Mouse (Mus musculus): Measurements from ENCODE around the gene Prkcq. TPM values are rescaled to one million over a fixed set of nuclear protein-coding genes. Genes with fewer than 3 reads are reported as not detected.

Gene Prkcq
- polyA plus RNA-seq, 1 experiment from 2014 or later = 1.5 TPM

DNA sequence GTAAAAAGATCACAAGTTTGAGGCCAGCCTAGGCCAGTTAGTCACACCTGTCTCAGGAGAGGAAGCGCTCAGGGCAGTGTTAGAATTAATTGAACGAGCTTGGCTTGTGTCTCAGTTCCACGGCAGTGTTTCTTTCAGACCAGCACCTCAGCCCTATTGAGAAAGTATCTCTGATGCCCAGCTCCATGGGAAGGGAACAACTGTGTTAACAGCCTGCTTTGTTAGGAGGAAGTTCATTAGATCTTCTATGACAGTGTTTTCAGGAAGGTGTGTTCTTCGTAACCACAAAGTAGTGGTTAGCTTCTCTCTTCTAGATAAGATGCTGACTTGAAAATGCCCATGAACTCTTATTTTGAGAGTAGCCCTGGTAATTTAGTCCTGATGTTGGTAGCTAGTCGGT, 31.4 kb downstream of the Prkcq start:
- no peak for ATAC-seq (ENCODE audit: insufficient number of reproducible peaks, low FRiP score, low TSS enrichment, low read depth)
- 51% methylated on average over 5 of the region's 5 CpGs for WGBS
- Histone ChIP-seq H3K4me3 (ENCODE audit: low read depth, low read length) (no peak overlapping the region), H3K36me3 (ENCODE audit: control insufficient read depth, insufficient read depth, low read length) (no peaks in the 10 kb centered on the region), H3K4me1 (ENCODE audit: control insufficient read depth, insufficient read depth, low read length) (no peaks in the 10 kb centered on the region), H3K27ac (replicated peaks; ENCODE audit: low read depth, low read length) (no peak overlapping the region), H3K4me2 (ENCODE audit: low read depth, severe bottlenecking) (no peak overlapping the region), H3K27me3 (ENCODE audit: control insufficient read depth, insufficient read depth, low read length) (no peaks in the 10 kb centered on the region), H3K9ac (ENCODE audit: low read length) (no peak overlapping the region), H3K9me3 (ENCODE audit: control insufficient read depth, low read length) (no peaks in the 10 kb centered on the region)
- no peak for DNase-seq (ENCODE audit: low spot score)

DNA sequence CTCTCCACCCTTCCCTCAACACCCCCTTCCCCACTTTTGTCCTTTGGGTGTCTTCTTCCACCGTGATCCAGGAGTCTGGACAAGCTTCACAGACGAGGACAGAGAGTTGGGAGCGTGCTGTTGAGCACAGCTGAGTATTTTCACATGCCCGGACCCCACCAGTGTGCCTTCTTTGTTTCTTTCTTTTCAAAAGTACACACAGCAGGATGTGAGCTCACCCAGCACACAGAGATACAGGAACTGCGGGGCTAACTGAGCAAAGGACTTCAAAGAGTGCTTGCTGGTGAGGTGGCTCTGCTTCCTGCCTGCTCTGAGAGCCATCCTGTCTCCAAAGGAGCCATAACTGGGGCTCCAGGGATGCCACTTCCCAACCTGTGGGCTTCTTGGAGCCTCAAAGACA, 32.3 kb downstream of the Prkcq start:
- H3K27me3 ChIP-seq (ENCODE audit: control insufficient read depth, insufficient read depth, low read length) = no peaks in the 10 kb centered on the region
- DNase-seq (ENCODE audit: low spot score) (no peak), ATAC-seq (ENCODE audit: insufficient number of reproducible peaks, low FRiP score, low TSS enrichment, low read depth) (no peak)
- no peaks in the 10 kb centered on the region for H3K4me1 ChIP-seq (ENCODE audit: control insufficient read depth, insufficient read depth, low read length)
- no peaks in the 10 kb centered on the region for H3K9me3 ChIP-seq (ENCODE audit: control insufficient read depth, low read length)
- WGBS = 78% methylated on average over 5 of the region's 5 CpGs
- H3K4me3 ChIP-seq (ENCODE audit: low read depth, low read length) = no peak overlapping the region
- H3K36me3 ChIP-seq (ENCODE audit: control insufficient read depth, insufficient read depth, low read length) = no peaks in the 10 kb centered on the region
- no peak overlapping the region for H3K27ac ChIP-seq (replicated peaks; ENCODE audit: low read depth, low read length)
- H3K9ac ChIP-seq (ENCODE audit: low read length) = no peak overlapping the region
- no peak overlapping the region for H3K4me2 ChIP-seq (ENCODE audit: low read depth, severe bottlenecking)

DNA sequence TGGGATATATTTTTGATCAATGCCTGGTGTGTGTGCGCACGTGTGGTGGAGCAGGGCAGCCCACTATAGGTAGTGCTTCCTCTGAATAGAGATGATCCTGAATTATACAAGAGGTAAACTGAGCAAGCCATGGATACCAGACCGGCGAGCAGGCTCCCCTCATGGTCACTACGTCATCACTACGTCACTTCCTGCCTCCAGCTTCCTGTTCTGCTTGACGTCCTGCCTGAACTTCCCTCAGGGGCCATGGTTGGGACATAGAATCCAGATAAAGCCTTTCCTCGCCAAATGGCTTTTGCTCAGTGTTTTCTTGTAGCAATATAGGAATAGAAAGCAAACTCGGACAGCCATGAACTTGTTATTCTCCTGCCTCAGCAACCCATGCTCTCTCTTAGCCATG, 33.1 kb downstream of the Prkcq start:
- Histone ChIP-seq H3K27me3 (ENCODE audit: control insufficient read depth, insufficient read depth, low read length) (no peaks in the 10 kb centered on the region), H3K36me3 (ENCODE audit: control insufficient read depth, insufficient read depth, low read length) (no peaks in the 10 kb centered on the region), H3K4me1 (ENCODE audit: control insufficient read depth, insufficient read depth, low read length) (no peaks in the 10 kb centered on the region), H3K9ac (ENCODE audit: low read length) (no peak overlapping the region), H3K9me3 (ENCODE audit: control insufficient read depth, low read length) (no peaks in the 10 kb centered on the region), H3K4me3 (ENCODE audit: low read depth, low read length) (no peak overlapping the region), H3K4me2 (ENCODE audit: low read depth, severe bottlenecking) (no peak overlapping the region), H3K27ac (replicated peaks; ENCODE audit: low read depth, low read length) (no peak overlapping the region)
- WGBS = 90% methylated on average over 9 of the region's 9 CpGs
- ATAC-seq (ENCODE audit: insufficient number of reproducible peaks, low FRiP score, low TSS enrichment, low read depth) (no peak), DNase-seq (ENCODE audit: low spot score) (no peak)

DNA sequence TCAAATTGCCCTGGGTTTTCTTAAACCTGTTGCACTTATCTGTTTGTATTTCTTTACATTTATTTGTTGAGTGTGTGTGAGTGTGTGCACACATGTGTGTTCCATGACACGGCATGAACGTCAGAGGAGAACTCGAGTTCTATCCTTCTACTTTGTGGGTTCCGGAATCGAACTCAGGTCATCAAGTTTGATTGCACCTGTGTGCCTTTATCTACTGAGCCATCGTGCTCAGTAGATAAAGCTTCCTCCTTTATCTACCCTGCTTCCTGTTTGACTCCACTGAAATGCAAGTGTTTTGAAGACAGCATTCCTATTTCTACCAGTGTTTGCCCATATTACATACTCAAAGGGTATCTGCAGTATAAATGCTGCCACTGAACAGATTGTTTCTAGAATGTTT, 33.8 kb downstream of the Prkcq start:
- H3K27me3 ChIP-seq (ENCODE audit: control insufficient read depth, insufficient read depth, low read length) = no peaks in the 10 kb centered on the region
- H3K27ac ChIP-seq (replicated peaks; ENCODE audit: low read depth, low read length) = no peak overlapping the region
- no peak for ATAC-seq (ENCODE audit: insufficient number of reproducible peaks, low FRiP score, low TSS enrichment, low read depth)
- no peak overlapping the region for H3K4me2 ChIP-seq (ENCODE audit: low read depth, severe bottlenecking)
- no peaks in the 10 kb centered on the region for H3K36me3 ChIP-seq (ENCODE audit: control insufficient read depth, insufficient read depth, low read length)
- 90% methylated on average over 6 of the region's 6 CpGs for WGBS
- no peak overlapping the region for H3K9ac ChIP-seq (ENCODE audit: low read length)
- H3K9me3 ChIP-seq (ENCODE audit: control insufficient read depth, low read length) = no peaks in the 10 kb centered on the region
- no peaks in the 10 kb centered on the region for H3K4me1 ChIP-seq (ENCODE audit: control insufficient read depth, insufficient read depth, low read length)
- H3K4me3 ChIP-seq (ENCODE audit: low read depth, low read length) = no peak overlapping the region
- DNase-seq (ENCODE audit: low spot score) = no peak

DNA sequence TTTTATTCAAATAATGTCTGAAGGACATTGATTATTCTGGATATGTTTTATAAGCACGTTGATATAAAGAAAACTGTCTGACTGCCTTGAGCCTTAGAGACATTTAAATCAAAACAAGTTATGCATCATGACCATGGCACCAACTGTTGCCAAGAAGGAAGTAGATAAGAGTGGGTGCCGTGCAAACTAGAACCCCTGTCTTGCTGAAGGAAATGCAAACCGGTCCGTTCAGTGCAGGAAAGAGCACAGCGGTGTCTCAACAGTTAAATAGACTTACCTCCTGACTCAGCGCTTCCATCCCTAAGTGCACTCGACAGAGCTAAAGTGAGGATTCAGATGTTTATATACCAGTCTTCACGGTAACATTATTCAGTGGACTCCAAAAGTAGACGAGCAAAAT, 36.4 kb downstream of the Prkcq start:
- ATAC-seq (ENCODE audit: insufficient number of reproducible peaks, low FRiP score, low TSS enrichment, low read depth) = no peak
- no peaks in the 10 kb centered on the region for H3K36me3 ChIP-seq (ENCODE audit: control insufficient read depth, insufficient read depth, low read length)
- no peaks in the 10 kb centered on the region for H3K27me3 ChIP-seq (ENCODE audit: control insufficient read depth, insufficient read depth, low read length)
- no peak for DNase-seq (ENCODE audit: low spot score)
- H3K4me1 ChIP-seq (ENCODE audit: control insufficient read depth, insufficient read depth, low read length) = no peaks in the 10 kb centered on the region
- H3K27ac ChIP-seq (replicated peaks; ENCODE audit: low read depth, low read length) = no peak overlapping the region
- H3K4me3 ChIP-seq (ENCODE audit: low read depth, low read length) = no peak overlapping the region
- no peak overlapping the region for H3K4me2 ChIP-seq (ENCODE audit: low read depth, severe bottlenecking)
- H3K9ac ChIP-seq (ENCODE audit: low read length) = no peak overlapping the region
- H3K9me3 ChIP-seq (ENCODE audit: control insufficient read depth, low read length) = no peaks in the 10 kb centered on the region
- 84% methylated on average over 9 of the region's 9 CpGs for WGBS

DNA sequence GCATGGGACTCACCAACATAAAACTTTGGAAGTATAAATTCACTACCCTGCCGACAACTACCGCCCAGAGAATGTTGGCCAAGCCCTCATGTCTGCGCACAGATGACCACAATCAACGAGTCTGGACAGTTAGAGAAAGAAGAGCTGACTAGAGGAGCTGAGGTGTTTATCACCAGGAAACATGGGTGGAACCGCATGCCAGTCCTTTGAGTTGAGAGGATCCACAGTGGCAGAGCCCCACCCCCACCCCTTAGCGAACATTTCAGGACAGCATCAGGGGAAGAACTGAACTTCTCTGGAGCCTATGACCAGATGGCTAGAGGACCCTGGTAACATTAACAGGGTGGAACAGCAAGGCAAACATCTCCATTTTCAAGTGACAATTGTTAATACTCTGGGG, 37.4 kb downstream of the Prkcq start:
- H3K9me3 ChIP-seq (ENCODE audit: control insufficient read depth, low read length) = no peaks in the 10 kb centered on the region
- 70% methylated on average over 6 of the region's 6 CpGs for WGBS
- H3K27me3 ChIP-seq (ENCODE audit: control insufficient read depth, insufficient read depth, low read length) = no peaks in the 10 kb centered on the region
- no peaks in the 10 kb centered on the region for H3K4me1 ChIP-seq (ENCODE audit: control insufficient read depth, insufficient read depth, low read length)
- no peaks in the 10 kb centered on the region for H3K36me3 ChIP-seq (ENCODE audit: control insufficient read depth, insufficient read depth, low read length)
- H3K4me2 ChIP-seq (ENCODE audit: low read depth, severe bottlenecking) = no peak overlapping the region
- H3K9ac ChIP-seq (ENCODE audit: low read length) = no peak overlapping the region
- no peak overlapping the region for H3K27ac ChIP-seq (replicated peaks; ENCODE audit: low read depth, low read length)
- no peak overlapping the region for H3K4me3 ChIP-seq (ENCODE audit: low read depth, low read length)
- DNase-seq (ENCODE audit: low spot score) (no peak), ATAC-seq (ENCODE audit: insufficient number of reproducible peaks, low FRiP score, low TSS enrichment, low read depth) (no peak)

DNA sequence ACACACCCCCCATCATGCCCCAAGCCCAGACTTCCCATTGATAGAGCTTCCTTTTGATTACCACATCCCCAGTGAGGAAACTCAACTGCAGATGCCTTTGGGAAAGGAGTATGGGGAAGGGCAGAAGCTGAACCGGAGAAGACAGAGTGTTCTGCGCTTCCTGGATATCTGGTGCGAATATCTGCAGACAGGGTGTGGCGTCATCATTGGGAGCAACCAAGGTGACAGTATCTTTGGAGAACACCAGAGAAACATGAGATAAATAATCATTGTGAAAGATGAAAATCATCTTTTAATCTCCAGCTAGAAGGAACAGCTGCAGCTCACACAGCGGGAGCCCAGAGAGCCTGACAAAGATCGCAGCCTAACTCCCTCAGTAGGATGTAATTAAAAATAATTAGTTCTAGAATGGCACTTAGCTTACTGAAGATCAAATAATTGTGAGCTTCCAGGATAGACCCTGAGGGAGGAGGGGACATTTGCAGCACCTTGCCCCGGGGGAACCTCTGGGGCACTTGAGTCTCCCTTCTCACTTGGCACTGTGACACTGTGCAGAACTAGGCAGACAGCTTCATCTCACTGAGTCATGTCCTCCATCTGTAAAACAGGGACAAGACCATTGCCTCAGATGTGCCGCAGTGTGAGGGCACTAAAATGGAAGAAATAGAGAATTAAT, 38.5 kb downstream of the Prkcq start:
- DNase-seq (ENCODE audit: low spot score) (no peak), ATAC-seq (ENCODE audit: insufficient number of reproducible peaks, low FRiP score, low TSS enrichment, low read depth) (no peak)
- Histone ChIP-seq H3K4me1 (ENCODE audit: control insufficient read depth, insufficient read depth, low read length) (no peaks in the 10 kb centered on the region), H3K9ac (ENCODE audit: low read length) (no peak overlapping the region), H3K36me3 (ENCODE audit: control insufficient read depth, insufficient read depth, low read length) (no peaks in the 10 kb centered on the region), H3K4me3 (ENCODE audit: low read depth, low read length) (no peak overlapping the region), H3K27ac (replicated peaks; ENCODE audit: low read depth, low read length) (no peak overlapping the region), H3K27me3 (ENCODE audit: control insufficient read depth, insufficient read depth, low read length) (no peaks in the 10 kb centered on the region), H3K4me2 (ENCODE audit: low read depth, severe bottlenecking) (no peak overlapping the region), H3K9me3 (ENCODE audit: control insufficient read depth, low read length) (no peaks in the 10 kb centered on the region)
- WGBS = 68% methylated on average over 8 of the region's 8 CpGs

DNA sequence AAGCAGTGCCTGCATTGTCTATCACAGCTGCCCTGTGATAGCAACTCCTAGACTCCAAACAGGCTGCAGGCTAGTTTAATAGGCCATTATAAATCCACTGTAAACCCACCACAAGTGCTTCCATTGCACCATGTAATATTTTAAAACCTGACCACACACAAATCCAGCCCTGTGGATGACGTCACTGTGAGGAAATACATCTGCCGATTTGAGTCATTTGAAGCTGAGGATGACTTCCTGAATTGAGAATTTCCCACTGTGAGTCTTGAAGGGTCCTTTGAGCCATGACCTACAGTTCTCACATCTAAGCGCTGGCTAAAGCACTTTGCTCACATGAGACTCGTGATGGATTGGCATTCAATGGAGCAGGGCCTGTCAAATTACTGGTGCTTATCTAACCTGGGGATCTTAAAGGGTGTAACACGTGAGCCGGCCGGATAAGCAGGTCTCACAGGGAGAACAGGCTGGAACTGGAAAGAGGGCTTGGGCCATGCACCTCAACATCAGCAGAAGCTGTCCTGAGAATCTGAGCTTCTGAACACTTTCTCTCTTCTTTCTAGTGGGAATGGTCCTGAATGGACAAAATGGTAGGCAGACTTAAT, 40.2 kb downstream of the Prkcq start:
- ATAC-seq (ENCODE audit: insufficient number of reproducible peaks, low FRiP score, low TSS enrichment, low read depth) (no peak), DNase-seq (ENCODE audit: low spot score) (no peak)
- no peaks in the 10 kb centered on the region for H3K4me1 ChIP-seq (ENCODE audit: control insufficient read depth, insufficient read depth, low read length)
- H3K9ac ChIP-seq (ENCODE audit: low read length) = no peak overlapping the region
- no peaks in the 10 kb centered on the region for H3K27me3 ChIP-seq (ENCODE audit: control insufficient read depth, insufficient read depth, low read length)
- no peaks in the 10 kb centered on the region for H3K36me3 ChIP-seq (ENCODE audit: control insufficient read depth, insufficient read depth, low read length)
- 60% methylated on average over 7 of the region's 7 CpGs for WGBS
- H3K9me3 ChIP-seq (ENCODE audit: control insufficient read depth, low read length) = no peaks in the 10 kb centered on the region
- H3K4me3 ChIP-seq (ENCODE audit: low read depth, low read length) = no peak overlapping the region
- H3K27ac ChIP-seq (replicated peaks; ENCODE audit: low read depth, low read length) = no peak overlapping the region
- H3K4me2 ChIP-seq (ENCODE audit: low read depth, severe bottlenecking) = no peak overlapping the region

DNA sequence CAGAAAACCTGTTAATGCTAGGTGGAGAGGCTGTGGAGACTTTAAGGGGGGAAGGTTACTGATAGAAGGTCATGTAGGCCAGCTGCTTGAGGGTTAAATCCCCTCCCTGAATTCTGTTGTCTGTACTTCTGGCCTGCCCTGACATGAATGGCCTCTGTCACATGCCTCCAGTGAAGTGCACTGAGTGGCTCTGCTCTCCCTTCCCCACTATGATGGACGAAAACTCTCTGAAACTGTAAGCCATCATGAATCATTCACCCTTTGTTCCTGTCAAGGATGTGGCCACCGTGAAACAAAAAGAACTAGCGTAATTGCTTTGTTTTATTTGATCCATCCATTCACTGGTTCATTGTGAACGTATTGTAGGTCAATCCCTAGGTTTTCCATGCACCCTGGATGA, 44.5 kb downstream of the Prkcq start:
- no peak for ATAC-seq (ENCODE audit: insufficient number of reproducible peaks, low FRiP score, low TSS enrichment, low read depth)
- H3K4me1 ChIP-seq (ENCODE audit: control insufficient read depth, insufficient read depth, low read length) = no peaks in the 10 kb centered on the region
- no peak overlapping the region for H3K4me2 ChIP-seq (ENCODE audit: low read depth, severe bottlenecking)
- no peak overlapping the region for H3K27ac ChIP-seq (replicated peaks; ENCODE audit: low read depth, low read length)
- H3K27me3 ChIP-seq (ENCODE audit: control insufficient read depth, insufficient read depth, low read length) = no peaks in the 10 kb centered on the region
- no peaks in the 10 kb centered on the region for H3K36me3 ChIP-seq (ENCODE audit: control insufficient read depth, insufficient read depth, low read length)
- no peak for DNase-seq (ENCODE audit: low spot score)
- no peak overlapping the region for H3K9ac ChIP-seq (ENCODE audit: low read length)
- H3K4me3 ChIP-seq (ENCODE audit: low read depth, low read length) = no peak overlapping the region
- 76% methylated on average over 4 of the region's 4 CpGs for WGBS
- H3K9me3 ChIP-seq (ENCODE audit: control insufficient read depth, low read length) = no peaks in the 10 kb centered on the region

All from limb, embryonic 11.5 days (tissue).